Mouse (Mus musculus) neural tube, embryonic 11.5 days (tissue): ENCODE data around the gene Enpp3. TPM values are rescaled to one million over a fixed set of nuclear protein-coding genes. Genes with fewer than 3 reads are reported as not detected.

Experiments used
- ATAC-seq: fragments of 200-750 bp; cut with Nextera tagmentation; 2 replicates; pipeline ENCODE4 v1.8.0; 2017; ENCODE audit warnings: moderate number of reproducible peaks, mild to moderate bottlenecking, moderate TSS enrichment, moderate library complexity; ENCODE audit not compliant: insufficient read depth, low FRiP score, low TSS enrichment
- DNase-seq: peaks from one replicate; pipeline ENCODE4 v3.0.0-alpha.2; 2015; ENCODE audit warnings: low spot score
- H3K27ac ChIP-seq: fragments of 300-500 bp; sonication (generic); 2 replicates; pipeline ENCODE4 v1.5.1; 2014; ENCODE audit warnings: low read depth, mild to moderate bottlenecking, low read length
- H3K27me3 ChIP-seq: fragments of 300-500 bp; sonication (generic); 2 replicates; pipeline ENCODE4 v1.6.1; 2014; ENCODE audit warnings: mild to moderate bottlenecking, low read length, mixed read lengths; ENCODE audit not compliant: control insufficient read depth, insufficient read depth
- H3K36me3 ChIP-seq: fragments of 300-500 bp; sonication (generic); 2 replicates; pipeline ENCODE4 v1.6.1; 2014; ENCODE audit warnings: mild to moderate bottlenecking, low read length, moderate library complexity, mixed read lengths; ENCODE audit not compliant: control insufficient read depth, insufficient read depth
- H3K4me1 ChIP-seq: fragments of 300-500 bp; sonication (generic); 2 replicates; pipeline ENCODE4 v1.6.1; 2014; ENCODE audit warnings: low read length, mixed read lengths; ENCODE audit not compliant: control insufficient read depth, insufficient read depth
- H3K4me2 ChIP-seq: fragments of 300-500 bp; sonication (generic); 2 replicates; pipeline ENCODE4 v1.6.1; 2014; ENCODE audit warnings: low read depth, mild to moderate bottlenecking, moderate library complexity
- H3K4me3 ChIP-seq: fragments of 300-500 bp; sonication (generic); 2 replicates; pipeline ENCODE4 v1.5.1; 2014; ENCODE audit warnings: low read depth, low read length
- H3K9ac ChIP-seq: fragments of 300-500 bp; sonication (generic); 2 replicates; pipeline ENCODE4 v1.6.1; 2014; ENCODE audit warnings: mild to moderate bottlenecking, low read length
- H3K9me3 ChIP-seq: fragments of 300-500 bp; sonication (generic); 2 replicates; pipeline ENCODE4 v1.6.1; 2016; ENCODE audit warnings: low read length; ENCODE audit not compliant: control insufficient read depth
- WGBS: fragments of 180-500 bp; shearing (Covaris S2); extraction: QIAGEN DNeasy Blood & Tissue Kit; methylation state at CpG from one replicate; pipeline ENCODE4 v1.1.7; 2014; 5-methylcytosine and 5-hydroxymethylcytosine counted together
- polyA plus RNA-seq: library from polyadenylated mRNA; unstranded; fragments of >200 nt; fragmentation: Nextera tagmentation; extraction: Ambion mirVana; gene quantifications from 2 replicates; pipeline ENCODE4 v1.2.1, GENCODE M21; 2014

Gene Enpp3
- polyA plus RNA-seq, 1 experiment from 2014 or later, result 7.2 TPM

DNA sequence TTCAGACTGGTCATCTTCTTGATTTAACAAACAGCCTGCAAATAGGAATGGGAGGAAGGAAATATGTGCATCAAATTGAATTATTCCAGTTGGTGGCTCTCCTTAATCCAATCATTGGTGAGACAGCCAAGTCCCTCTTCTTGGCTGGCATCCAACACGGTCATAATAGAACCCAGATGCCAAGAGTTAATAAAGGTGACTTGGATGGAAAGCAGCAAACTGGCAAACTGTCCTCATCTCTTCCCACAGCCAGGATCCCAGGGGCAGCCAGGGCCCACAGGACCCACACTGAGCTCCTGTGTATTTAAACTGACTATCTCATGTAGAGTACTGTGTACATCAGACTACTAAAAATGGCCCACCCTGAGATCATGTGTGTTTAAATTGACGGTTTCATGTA, 104.2 kb downstream of the Enpp3 start:
- Histone ChIP-seq H3K4me2 (no peak overlapping the region), H3K9ac (no peak overlapping the region), H3K36me3 (no peaks in the 10 kb centered on the region), H3K27ac (no peak overlapping the region), H3K9me3 (no peaks in the 10 kb centered on the region), H3K27me3 (no peaks in the 10 kb centered on the region), H3K4me3 (no peak overlapping the region), H3K4me1 (no peaks in the 10 kb centered on the region)
- DNase-seq (no peak), ATAC-seq (no peak)
- 80% methylated on average over 2 of the region's 2 CpGs for WGBS

- ATAC-seq (no peak), DNase-seq (no peak)
- Histone ChIP-seq H3K27ac (no peak overlapping the region), H3K27me3 (no peaks in the 10 kb centered on the region), H3K9ac (no peak overlapping the region), H3K4me1 (no peaks in the 10 kb centered on the region), H3K4me3 (no peak overlapping the region), H3K9me3 (no peaks in the 10 kb centered on the region), H3K4me2 (no peak overlapping the region), H3K36me3 (no peaks in the 10 kb centered on the region)
- 85% methylated on average over 5 of the region's 5 CpGs for WGBS
These were observed 107.4 kb downstream of the Enpp3 start for GRCm38 (mm10) chr10:24735027-24735777.

DNA sequence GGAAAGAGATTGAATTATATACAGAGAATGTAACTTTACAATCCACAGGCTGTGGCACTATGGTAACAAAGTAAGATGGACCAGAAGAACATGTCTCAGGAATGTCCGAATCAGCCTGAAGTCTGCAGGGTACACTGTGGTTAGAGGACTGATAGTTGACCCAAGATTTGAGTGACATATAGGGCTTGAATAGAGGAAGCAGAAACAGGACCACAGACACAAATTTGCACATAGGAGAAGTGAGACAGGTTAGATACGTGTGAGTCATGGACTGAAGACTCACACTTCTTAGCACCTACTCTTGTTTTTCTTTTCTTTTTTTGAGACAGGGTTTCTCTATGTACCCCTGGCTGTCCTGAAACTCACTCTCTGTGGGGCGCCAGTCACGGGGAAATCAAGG, 115.1 kb downstream of the Enpp3 start:
- no peak for DNase-seq
- no peak overlapping the region for H3K4me2 ChIP-seq
- no peaks in the 10 kb centered on the region for H3K36me3 ChIP-seq
- no peak for ATAC-seq
- no peak overlapping the region for H3K4me3 ChIP-seq
- H3K9me3 ChIP-seq, result no peaks in the 10 kb centered on the region
- no peak overlapping the region for H3K9ac ChIP-seq
- H3K27me3 ChIP-seq, result no peaks in the 10 kb centered on the region
- no peak overlapping the region for H3K27ac ChIP-seq
- H3K4me1 ChIP-seq, result no peaks in the 10 kb centered on the region
- 88% methylated on average over 4 of the region's 4 CpGs for WGBS

GRCm38 (mm10) chr10:24725197-24725596, 117.4 kb downstream of the Enpp3 start:
- 94% methylated on average over 2 of the region's 2 CpGs for WGBS
- ATAC-seq, result no peak
- DNase-seq, result no peak
- H3K9ac ChIP-seq, result no peak overlapping the region
- no peaks in the 10 kb centered on the region for H3K9me3 ChIP-seq
- no peaks in the 10 kb centered on the region for H3K36me3 ChIP-seq
- no peaks in the 10 kb centered on the region for H3K4me1 ChIP-seq
- no peak overlapping the region for H3K4me3 ChIP-seq
- no peak overlapping the region for H3K27ac ChIP-seq
- no peaks in the 10 kb centered on the region for H3K27me3 ChIP-seq
- H3K4me2 ChIP-seq, result no peak overlapping the region

Other genes with a start within 250 kb of the Enpp3 start
- gene Ccn2, start 247.4 kb downstream of the Enpp3 start, polyA plus RNA-seq, result 3.3 and 4.9 TPM in 2 replicates
- gene Enpp1, start 130.7 kb downstream of the Enpp3 start, polyA plus RNA-seq, result 0.54 and 0.65 TPM in 2 replicates
- gene Med23, start 27.2 kb upstream of the Enpp3 start, polyA plus RNA-seq, result 31.4 and 32.9 TPM in 2 replicates
- 33.7 and 34.5 TPM in 2 replicates for gene Arg1, start 84.7 kb upstream of the Enpp3 start, polyA plus RNA-seq